Comparison of ENCODE assay signal across 1 mouse cellular context in genomic region chr11:98937914-98938694, GRCm38 (mm10).
TF ChIP-seq lines count a peak whose summit lies in the region.

No protein-coding gene starts in this region.

TF ChIP-seq in CH12.LX, 34 proteins besides CTCF, POLR2A, EP300 and RAD21 (continued from another document):
- TF ChIP-seq MXI1 (IDR thresholded peaks at IDR 0.05; ENCODE audit: low read depth, low read length) = peak; percentile 30; the same call in 1 of the 2 replicates
- no peak for TF ChIP-seq HCFC1 (IDR thresholded peaks at IDR 0.05; ENCODE audit: low read depth, low read length)
- no peak for TF ChIP-seq IRF4 (IDR thresholded peaks at IDR 0.05; ENCODE audit: low read depth, low read length)
- no peak for TF ChIP-seq RCOR1 (conservative IDR thresholded peaks at IDR 0.05; ENCODE audit: low read depth, low read length)
- peak; percentile 63 for TF ChIP-seq ETS1 (conservative IDR thresholded peaks at IDR 0.05; ENCODE audit: low read depth, low read length)
- TF ChIP-seq E2F4 (IDR thresholded peaks at IDR 0.05; ENCODE audit: insufficient replicate concordance, low read depth, low read length) = no peak
TF ChIP-seq in CH12.LX: peak in this region for 9.
